Mouse (Mus musculus): ENCODE data around the gene Apobr. TPM values are rescaled to one million over a fixed set of nuclear protein-coding genes. Genes with fewer than 3 reads are reported as not detected.

Apobr gene
- not detected in 2 replicates for polyA plus RNA-seq (2012; ENCODE audit: insufficient read depth, insufficient read length, low replicate concordance, missing spikeins)

GRCm38 (mm10) chr7:126584506-126584977 is at the start of gene Apobr:
Gene Apobr (plus strand): TSS chr7:126584942.
- no peak within 1 kb of the TSS for H3K27ac ChIP-seq (ENCODE audit: insufficient read depth, low read depth, low read length)

GRCm38 (mm10) chr7:126535766-126536165 is 49.0 kb upstream of the Apobr start:
- 2% methylated on average over 28 of the region's 28 CpGs for WGBS
- peak overlapping the region; percentile 55 for H3K4me3 ChIP-seq (ENCODE audit: insufficient read depth, low read depth, low read length)
- no peak overlapping the region for H3K27ac ChIP-seq (ENCODE audit: insufficient read depth, low read depth, low read length)
- TF ChIP-seq POLR2A (IDR thresholded peaks at IDR 0.05; ENCODE audit: insufficient read depth, low read depth, low read length): no peak
- no peak for TF ChIP-seq CTCF (IDR thresholded peaks at IDR 0.05; ENCODE audit: insufficient read depth, low read depth, low read length)
- H3K4me1 ChIP-seq (ENCODE audit: control insufficient read depth, insufficient read depth, low read length): peaks cover 6% of the 10 kb centered on the region

More at GRCm38 (mm10) chr7:126584506-126584977, at the start of gene Apobr:
- no peak for TF ChIP-seq CTCF (IDR thresholded peaks at IDR 0.05; ENCODE audit: insufficient read depth, low read depth, low read length)
- TF ChIP-seq POLR2A (IDR thresholded peaks at IDR 0.05; ENCODE audit: insufficient read depth, low read depth, low read length): no peak
- WGBS: 81% methylated on average over 8 of the region's 8 CpGs
- H3K4me3 ChIP-seq (ENCODE audit: insufficient read depth, low read depth, low read length): no peak within 1 kb of the TSS
- H3K4me1 ChIP-seq (ENCODE audit: control insufficient read depth, insufficient read depth, low read length): peaks cover 16% of the 10 kb centered on the region

GRCm38 (mm10) chr7:126536466-126536865 is 48.3 kb upstream of the Apobr start:
- peaks cover 6% of the 10 kb centered on the region for H3K4me1 ChIP-seq (ENCODE audit: control insufficient read depth, insufficient read depth, low read length)
- H3K4me3 ChIP-seq (ENCODE audit: insufficient read depth, low read depth, low read length): no peak overlapping the region
- no peak overlapping the region for H3K27ac ChIP-seq (ENCODE audit: insufficient read depth, low read depth, low read length)
- 50% methylated on average over 9 of the region's 9 CpGs for WGBS
- TF ChIP-seq CTCF (IDR thresholded peaks at IDR 0.05; ENCODE audit: insufficient read depth, low read depth, low read length) (no peak), POLR2A (IDR thresholded peaks at IDR 0.05; ENCODE audit: insufficient read depth, low read depth, low read length) (no peak)

- TF ChIP-seq CTCF (IDR thresholded peaks at IDR 0.05; ENCODE audit: insufficient read depth, low read depth, low read length): no peak
- TF ChIP-seq POLR2A (IDR thresholded peaks at IDR 0.05; ENCODE audit: insufficient read depth, low read depth, low read length): no peak
- 28% methylated on average over 5 of the region's 5 CpGs for WGBS
- H3K4me3 ChIP-seq (ENCODE audit: insufficient read depth, low read depth, low read length): no peak overlapping the region
- H3K27ac ChIP-seq (ENCODE audit: insufficient read depth, low read depth, low read length): no peak overlapping the region
- H3K4me1 ChIP-seq (ENCODE audit: control insufficient read depth, insufficient read depth, low read length): peaks cover 6% of the 10 kb centered on the region
These were observed 46.7 kb upstream of the Apobr start for GRCm38 (mm10) chr7:126537820-126538585.

- Histone ChIP-seq H3K27ac (ENCODE audit: insufficient read depth, low read depth, low read length) (no peak overlapping the region), H3K4me3 (ENCODE audit: insufficient read depth, low read depth, low read length) (no peak overlapping the region), H3K4me1 (ENCODE audit: control insufficient read depth, insufficient read depth, low read length) (no peaks in the 10 kb centered on the region; the same call in 1 of the 2 replicates)
- TF ChIP-seq POLR2A (IDR thresholded peaks at IDR 0.05; ENCODE audit: insufficient read depth, low read depth, low read length) (no peak), CTCF (IDR thresholded peaks at IDR 0.05; ENCODE audit: insufficient read depth, low read depth, low read length) (no peak)
- WGBS: 95% methylated on average over 1 of the region's 1 CpGs
These were observed 43.1 kb upstream of the Apobr start for GRCm38 (mm10) chr7:126541661-126542060.

GRCm38 (mm10) chr7:126545631-126546030 is 39.1 kb upstream of the Apobr start:
- Histone ChIP-seq H3K4me3 (ENCODE audit: insufficient read depth, low read depth, low read length) (no peak overlapping the region), H3K27ac (ENCODE audit: insufficient read depth, low read depth, low read length) (peak overlapping the region; percentile 51; the same call in 1 of the 2 replicates), H3K4me1 (ENCODE audit: control insufficient read depth, insufficient read depth, low read length) (0 out of 2 replicates have a peak, but pooled peaks cover 3% of the 10 kb centered on the region)
- TF ChIP-seq CTCF (IDR thresholded peaks at IDR 0.05; ENCODE audit: insufficient read depth, low read depth, low read length) (no peak), POLR2A (IDR thresholded peaks at IDR 0.05; ENCODE audit: insufficient read depth, low read depth, low read length) (no peak)
- WGBS: 57% methylated on average over 2 of the region's 2 CpGs

GRCm38 (mm10) chr7:126554796-126555195 is 29.9 kb upstream of the Apobr start:
- TF ChIP-seq CTCF (IDR thresholded peaks at IDR 0.05; ENCODE audit: insufficient read depth, low read depth, low read length) (no peak), POLR2A (IDR thresholded peaks at IDR 0.05; ENCODE audit: insufficient read depth, low read depth, low read length) (no peak)
- H3K27ac ChIP-seq (ENCODE audit: insufficient read depth, low read depth, low read length): no peak overlapping the region
- H3K4me3 ChIP-seq (ENCODE audit: insufficient read depth, low read depth, low read length): no peak overlapping the region
- H3K4me1 ChIP-seq (ENCODE audit: control insufficient read depth, insufficient read depth, low read length): 0 out of 2 replicates have a peak, but pooled peaks cover 3% of the 10 kb centered on the region
- 97% methylated on average over 1 of the region's 1 CpGs for WGBS

GRCm38 (mm10) chr7:126556635-126557034 is 28.1 kb upstream of the Apobr start:
- H3K4me3 ChIP-seq (ENCODE audit: insufficient read depth, low read depth, low read length): no peak overlapping the region
- 96% methylated on average over 5 of the region's 5 CpGs for WGBS
- no peaks in the 10 kb centered on the region for H3K4me1 ChIP-seq (ENCODE audit: control insufficient read depth, insufficient read depth, low read length)
- no peak overlapping the region for H3K27ac ChIP-seq (ENCODE audit: insufficient read depth, low read depth, low read length)
- TF ChIP-seq CTCF (IDR thresholded peaks at IDR 0.05; ENCODE audit: insufficient read depth, low read depth, low read length): no peak
- TF ChIP-seq POLR2A (IDR thresholded peaks at IDR 0.05; ENCODE audit: insufficient read depth, low read depth, low read length): no peak

GRCm38 (mm10) chr7:126565693-126566092 is 19.0 kb upstream of the Apobr start:
- WGBS: under 1% methylated on average over 27 of the region's 28 CpGs
- TF ChIP-seq POLR2A (IDR thresholded peaks at IDR 0.05; ENCODE audit: insufficient read depth, low read depth, low read length) (no peak), CTCF (IDR thresholded peaks at IDR 0.05; ENCODE audit: insufficient read depth, low read depth, low read length) (no peak)
- H3K27ac ChIP-seq (ENCODE audit: insufficient read depth, low read depth, low read length): no peak overlapping the region
- peaks cover 2% of the 10 kb centered on the region; the same call in 1 of the 2 replicates for H3K4me1 ChIP-seq (ENCODE audit: control insufficient read depth, insufficient read depth, low read length)
- peak overlapping the region; percentile 70 for H3K4me3 ChIP-seq (ENCODE audit: insufficient read depth, low read depth, low read length)

All from olfactory bulb, adult 2 months (tissue).